Mouse (Mus musculus) intestine, embryonic 14.5 days (tissue): Measurements from ENCODE around the gene Csf2rb. TPM values are rescaled to one million over a fixed set of nuclear protein-coding genes. Genes with fewer than 3 reads are reported as not detected.

Experiments used
- ATAC-seq: fragments of 200-750 bp; cut with Nextera tagmentation; replicated peaks from 2 replicates; pipeline ENCODE4 v1.8.0; 2017; ENCODE audit warnings: low read depth, moderate number of reproducible peaks, moderate TSS enrichment, moderate library complexity; ENCODE audit not compliant: low FRiP score, low TSS enrichment
- DNase-seq: peaks from one replicate; pipeline ENCODE4 v3.0.0-alpha.2; 2018; ENCODE audit warnings: low spot score
- H3K27ac ChIP-seq: fragments of 300-500 bp; sonication (generic); 2 replicates; pipeline ENCODE4 v1.5.1; 2014; ENCODE audit warnings: low read depth, mild to moderate bottlenecking, control low read depth
- H3K27me3 ChIP-seq: fragments of 300-500 bp; sonication (generic); replicated peaks from 2 replicates; pipeline ENCODE4 v1.6.1; 2014; ENCODE audit warnings: low read length, control low read depth; ENCODE audit not compliant: control insufficient read depth, insufficient read depth
- H3K36me3 ChIP-seq: fragments of 300-500 bp; sonication (generic); 2 replicates; pipeline ENCODE4 v1.6.1; 2014; ENCODE audit warnings: low read length, control low read depth; ENCODE audit not compliant: control insufficient read depth, insufficient read depth
- H3K4me1 ChIP-seq: fragments of 300-500 bp; sonication (generic); replicated peaks from 2 replicates; pipeline ENCODE4 v1.6.1; 2014; ENCODE audit warnings: low read length, control low read depth, mixed read lengths; ENCODE audit not compliant: control insufficient read depth, insufficient read depth
- H3K4me2 ChIP-seq: fragments of 300-500 bp; sonication (generic); 2 replicates; pipeline ENCODE4 v1.6.1; 2014; ENCODE audit warnings: low read length
- H3K4me3 ChIP-seq: fragments of 300-500 bp; sonication (generic); 2 replicates; pipeline ENCODE4 v1.5.1; 2014; ENCODE audit warnings: low read depth, low read length, control low read depth, mixed read lengths
- H3K9ac ChIP-seq: fragments of 300-500 bp; sonication (generic); 2 replicates; pipeline ENCODE4 v1.6.1; 2014; ENCODE audit warnings: mild to moderate bottlenecking, low read length
- H3K9me3 ChIP-seq: fragments of 300-500 bp; sonication (generic); 2 replicates; pipeline ENCODE4 v1.6.1; 2016; ENCODE audit warnings: low read length, control low read depth; ENCODE audit not compliant: control insufficient read depth
- WGBS: fragments of 180-500 bp; shearing (Covaris S2); extraction: QIAGEN DNeasy Blood & Tissue Kit; methylation state at CpG from one replicate; pipeline ENCODE4 v1.1.7; 2014; 5-methylcytosine and 5-hydroxymethylcytosine counted together
- polyA plus RNA-seq: library from polyadenylated mRNA; unstranded; fragments of >200 nt; fragmentation: Nextera tagmentation; extraction: Ambion mirVana; gene quantifications from 2 replicates; pipeline ENCODE4 v1.2.1, GENCODE M21; 2014

The Csf2rb gene
- polyA plus RNA-seq, 1 experiment from 2014 or later = 1.4 TPM

- Histone ChIP-seq H3K36me3 (no peaks in the 10 kb centered on the region), H3K27me3 (peaks cover 42% of the 10 kb centered on the region), H3K9ac (no peak overlapping the region), H3K27ac (no peak overlapping the region), H3K4me2 (no peak overlapping the region), H3K9me3 (0 out of 2 replicates have a peak, but pooled peaks cover 4% of the 10 kb centered on the region), H3K4me1 (no peaks in the 10 kb centered on the region), H3K4me3 (no peak overlapping the region)
- no peak for ATAC-seq
- no peak for DNase-seq
- 76% methylated on average over 10 of the region's 10 CpGs for WGBS
These were observed 52.3 kb downstream of the Csf2rb start for GRCm38 (mm10) chr15:78377859-78378258.

GRCm38 (mm10) chr15:78378556-78378955 is 53.0 kb downstream of the Csf2rb start:
- Histone ChIP-seq H3K27me3 (peaks cover 37% of the 10 kb centered on the region), H3K9me3 (0 out of 2 replicates have a peak, but pooled peaks cover 4% of the 10 kb centered on the region), H3K4me1 (no peaks in the 10 kb centered on the region), H3K4me2 (no peak overlapping the region), H3K9ac (no peak overlapping the region), H3K27ac (no peak overlapping the region), H3K4me3 (no peak overlapping the region), H3K36me3 (no peaks in the 10 kb centered on the region)
- DNase-seq (no peak), ATAC-seq (no peak)
- 68% methylated on average over 10 of the region's 10 CpGs for WGBS

GRCm38 (mm10) chr15:78380208-78380607 is 54.7 kb downstream of the Csf2rb start:
- H3K27ac ChIP-seq = no peak overlapping the region
- 0 out of 2 replicates have a peak, but pooled peaks cover 4% of the 10 kb centered on the region for H3K9me3 ChIP-seq
- H3K36me3 ChIP-seq = no peaks in the 10 kb centered on the region
- no peak overlapping the region for H3K4me2 ChIP-seq
- no peak overlapping the region for H3K9ac ChIP-seq
- H3K27me3 ChIP-seq = peaks cover 30% of the 10 kb centered on the region
- ATAC-seq = no peak
- H3K4me3 ChIP-seq = no peak overlapping the region
- 78% methylated on average over 2 of the region's 2 CpGs for WGBS
- no peak for DNase-seq
- H3K4me1 ChIP-seq = no peaks in the 10 kb centered on the region

GRCm38 (mm10) chr15:78380741-78381140 is 55.2 kb downstream of the Csf2rb start:
- H3K9ac ChIP-seq = no peak overlapping the region
- 0 out of 2 replicates have a peak, but pooled peaks cover 4% of the 10 kb centered on the region for H3K9me3 ChIP-seq
- H3K4me3 ChIP-seq = no peak overlapping the region
- ATAC-seq = no peak
- no peak for DNase-seq
- no peaks in the 10 kb centered on the region for H3K36me3 ChIP-seq
- H3K4me1 ChIP-seq = no peaks in the 10 kb centered on the region
- no peak overlapping the region for H3K27ac ChIP-seq
- H3K4me2 ChIP-seq = no peak overlapping the region
- H3K27me3 ChIP-seq = peaks cover 24% of the 10 kb centered on the region
- WGBS = 68% methylated on average over 4 of the region's 4 CpGs

- 0 out of 2 replicates have a peak, but pooled peaks cover 4% of the 10 kb centered on the region for H3K9me3 ChIP-seq
- H3K9ac ChIP-seq = no peak overlapping the region
- whole genome bisulfite sequencing = 94% methylated on average over 4 of the region's 4 CpGs
- no peaks in the 10 kb centered on the region for H3K36me3 ChIP-seq
- H3K27ac ChIP-seq = no peak overlapping the region
- ATAC-seq (no peak), DNase-seq (no peak)
- H3K4me3 ChIP-seq = no peak overlapping the region
- peaks cover 16% of the 10 kb centered on the region; the same call in 1 of the 2 replicates for H3K27me3 ChIP-seq
- no peak overlapping the region for H3K4me2 ChIP-seq
- H3K4me1 ChIP-seq = no peaks in the 10 kb centered on the region
These were observed 56.6 kb downstream of the Csf2rb start for GRCm38 (mm10) chr15:78382115-78382514.

- no peak for ATAC-seq
- no peak overlapping the region for H3K27ac ChIP-seq
These were observed 58.1 kb downstream of the Csf2rb start for GRCm38 (mm10) chr15:78383450-78384219.

GRCm38 (mm10) chr15:78384220-78385116 is 58.9 kb downstream of the Csf2rb start:
- H3K27me3 ChIP-seq = 0 out of 2 replicates have a peak, but pooled peaks cover 8% of the 10 kb centered on the region
- H3K9ac ChIP-seq = no peak overlapping the region
- H3K4me2 ChIP-seq = no peak overlapping the region
- H3K9me3 ChIP-seq = no peaks in the 10 kb centered on the region
- DNase-seq = no peak
- H3K4me1 ChIP-seq = no peaks in the 10 kb centered on the region
- no peak overlapping the region for H3K27ac ChIP-seq
- H3K4me3 ChIP-seq = no peak overlapping the region
- H3K36me3 ChIP-seq = no peaks in the 10 kb centered on the region
- ATAC-seq = no peak
- WGBS = 67% methylated on average over 7 of the region's 7 CpGs

More at GRCm38 (mm10) chr15:78383450-78384219, 58.1 kb downstream of the Csf2rb start:
- 80% methylated on average over 11 of the region's 11 CpGs for WGBS
- Histone ChIP-seq H3K4me3 (no peak overlapping the region), H3K27me3 (0 out of 2 replicates have a peak, but pooled peaks cover 8% of the 10 kb centered on the region), H3K4me2 (no peak overlapping the region), H3K9me3 (0 out of 2 replicates have a peak, but pooled peaks cover 4% of the 10 kb centered on the region), H3K9ac (no peak overlapping the region), H3K4me1 (no peaks in the 10 kb centered on the region), H3K36me3 (no peaks in the 10 kb centered on the region)
- DNase-seq = no peak

- Histone ChIP-seq H3K27ac (no peak overlapping the region), H3K4me2 (no peak overlapping the region), H3K4me3 (no peak overlapping the region), H3K9me3 (no peaks in the 10 kb centered on the region), H3K9ac (no peak overlapping the region), H3K27me3 (0 out of 2 replicates have a peak, but pooled peaks cover 4% of the 10 kb centered on the region), H3K36me3 (no peaks in the 10 kb centered on the region), H3K4me1 (no peaks in the 10 kb centered on the region)
- no peak for ATAC-seq
- no peak for DNase-seq
- 76% methylated on average over 1 of the region's 1 CpGs for WGBS
These were observed 60.0 kb downstream of the Csf2rb start for GRCm38 (mm10) chr15:78385564-78385963.
